Mouse (Mus musculus) neural tube, embryonic 11.5 days (tissue): ENCODE measurements around the gene Ppp3r2. TPM values are rescaled to one million over a fixed set of nuclear protein-coding genes. Genes with fewer than 3 reads are reported as not detected.

Experiments used
- ATAC-seq: fragments of 200-750 bp; cut with Nextera tagmentation; 2 replicates; pipeline ENCODE4 v1.8.0; 2017; ENCODE audit warnings: moderate number of reproducible peaks, mild to moderate bottlenecking, moderate TSS enrichment, moderate library complexity; ENCODE audit not compliant: insufficient read depth, low FRiP score, low TSS enrichment
- DNase-seq: peaks from one replicate; pipeline ENCODE4 v3.0.0-alpha.2; 2015; ENCODE audit warnings: low spot score
- H3K27ac ChIP-seq: fragments of 300-500 bp; sonication (generic); 2 replicates; pipeline ENCODE4 v1.5.1; 2014; ENCODE audit warnings: low read depth, mild to moderate bottlenecking, low read length
- H3K27me3 ChIP-seq: fragments of 300-500 bp; sonication (generic); 2 replicates; pipeline ENCODE4 v1.6.1; 2014; ENCODE audit warnings: mild to moderate bottlenecking, low read length, mixed read lengths; ENCODE audit not compliant: control insufficient read depth, insufficient read depth
- H3K36me3 ChIP-seq: fragments of 300-500 bp; sonication (generic); 2 replicates; pipeline ENCODE4 v1.6.1; 2014; ENCODE audit warnings: mild to moderate bottlenecking, low read length, moderate library complexity, mixed read lengths; ENCODE audit not compliant: control insufficient read depth, insufficient read depth
- H3K4me1 ChIP-seq: fragments of 300-500 bp; sonication (generic); 2 replicates; pipeline ENCODE4 v1.6.1; 2014; ENCODE audit warnings: low read length, mixed read lengths; ENCODE audit not compliant: control insufficient read depth, insufficient read depth
- H3K4me2 ChIP-seq: fragments of 300-500 bp; sonication (generic); 2 replicates; pipeline ENCODE4 v1.6.1; 2014; ENCODE audit warnings: low read depth, mild to moderate bottlenecking, moderate library complexity
- H3K4me3 ChIP-seq: fragments of 300-500 bp; sonication (generic); 2 replicates; pipeline ENCODE4 v1.5.1; 2014; ENCODE audit warnings: low read depth, low read length
- H3K9ac ChIP-seq: fragments of 300-500 bp; sonication (generic); 2 replicates; pipeline ENCODE4 v1.6.1; 2014; ENCODE audit warnings: mild to moderate bottlenecking, low read length
- H3K9me3 ChIP-seq: fragments of 300-500 bp; sonication (generic); 2 replicates; pipeline ENCODE4 v1.6.1; 2016; ENCODE audit warnings: low read length; ENCODE audit not compliant: control insufficient read depth
- WGBS: fragments of 180-500 bp; shearing (Covaris S2); extraction: QIAGEN DNeasy Blood & Tissue Kit; methylation state at CpG from one replicate; pipeline ENCODE4 v1.1.7; 2014; 5-methylcytosine and 5-hydroxymethylcytosine counted together
- polyA plus RNA-seq: library from polyadenylated mRNA; unstranded; fragments of >200 nt; fragmentation: Nextera tagmentation; extraction: Ambion mirVana; gene quantifications from 2 replicates; pipeline ENCODE4 v1.2.1, GENCODE M21; 2014

Gene Ppp3r2
- polyA plus RNA-seq, 1 experiment from 2014 or later = 0.12 TPM

- no peak overlapping the region for H3K9ac ChIP-seq
- H3K27me3 ChIP-seq = no peaks in the 10 kb centered on the region
- ATAC-seq (no peak), DNase-seq (no peak)
- WGBS = 91% methylated on average over 5 of the region's 5 CpGs
- no peak overlapping the region for H3K27ac ChIP-seq
- no peak overlapping the region for H3K4me3 ChIP-seq
- no peaks in the 10 kb centered on the region for H3K9me3 ChIP-seq
- no peak overlapping the region for H3K4me2 ChIP-seq
- no peaks in the 10 kb centered on the region for H3K4me1 ChIP-seq
- 0 out of 2 replicates have a peak, but pooled peaks cover 2% of the 10 kb centered on the region for H3K36me3 ChIP-seq
These were observed 17.0 kb downstream of the Ppp3r2 start for GRCm38 (mm10) chr4:49664850-49665249.

GRCm38 (mm10) chr4:49662231-49662630, 19.6 kb downstream of the Ppp3r2 start:
- H3K27ac ChIP-seq = no peak overlapping the region
- H3K36me3 ChIP-seq = 0 out of 2 replicates have a peak, but pooled peaks cover 2% of the 10 kb centered on the region
- no peaks in the 10 kb centered on the region for H3K9me3 ChIP-seq
- no peak overlapping the region for H3K9ac ChIP-seq
- H3K4me3 ChIP-seq = no peak overlapping the region
- no peak overlapping the region for H3K4me2 ChIP-seq
- H3K27me3 ChIP-seq = no peaks in the 10 kb centered on the region
- H3K4me1 ChIP-seq = no peaks in the 10 kb centered on the region
- DNase-seq (no peak), ATAC-seq (no peak)
- WGBS = 89% methylated on average over 4 of the region's 4 CpGs

- WGBS = 93% methylated on average over 9 of the region's 9 CpGs
- DNase-seq (no peak), ATAC-seq (no peak)
- H3K9ac ChIP-seq = no peak overlapping the region
- H3K4me3 ChIP-seq = no peak overlapping the region
- no peak overlapping the region for H3K27ac ChIP-seq
- H3K36me3 ChIP-seq = 0 out of 2 replicates have a peak, but pooled peaks cover 2% of the 10 kb centered on the region
- H3K27me3 ChIP-seq = no peaks in the 10 kb centered on the region
- no peaks in the 10 kb centered on the region for H3K9me3 ChIP-seq
- H3K4me2 ChIP-seq = no peak overlapping the region
- H3K4me1 ChIP-seq = no peaks in the 10 kb centered on the region
These were observed 20.2 kb downstream of the Ppp3r2 start for GRCm38 (mm10) chr4:49661664-49662063.

GRCm38 (mm10) chr4:49659421-49659820, 22.4 kb downstream of the Ppp3r2 start:
- Histone ChIP-seq H3K4me3 (no peak overlapping the region), H3K9me3 (no peaks in the 10 kb centered on the region), H3K27ac (no peak overlapping the region), H3K36me3 (peaks cover 5% of the 10 kb centered on the region; the same call in 1 of the 2 replicates), H3K4me1 (no peaks in the 10 kb centered on the region), H3K9ac (no peak overlapping the region), H3K27me3 (no peaks in the 10 kb centered on the region), H3K4me2 (no peak overlapping the region)
- no peak for ATAC-seq
- 100% methylated on average over 1 of the region's 1 CpGs for WGBS
- no peak for DNase-seq

DNA sequence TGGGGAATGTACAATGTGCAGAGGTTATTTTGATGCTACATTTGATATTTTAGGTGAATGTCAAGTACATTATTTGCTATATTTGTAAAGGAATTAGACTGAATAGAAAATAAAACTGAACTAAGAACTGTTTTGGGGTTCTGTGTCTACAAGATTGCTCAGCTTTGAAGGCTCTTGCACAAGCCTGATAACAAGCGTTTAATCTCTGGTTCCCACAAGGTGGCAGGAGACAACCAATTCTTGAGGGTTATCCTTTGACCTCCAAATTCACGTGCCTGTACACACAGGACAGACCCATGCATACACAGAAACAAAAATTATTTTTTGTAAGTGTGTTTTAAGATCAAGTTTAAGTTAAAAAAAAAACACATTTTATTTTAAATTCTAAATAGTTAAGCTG, 41.9 kb downstream of the Ppp3r2 start:
- Histone ChIP-seq H3K9ac (no peak overlapping the region), H3K4me1 (no peaks in the 10 kb centered on the region), H3K27me3 (no peaks in the 10 kb centered on the region), H3K4me2 (no peak overlapping the region), H3K4me3 (no peak overlapping the region), H3K9me3 (no peaks in the 10 kb centered on the region), H3K36me3 (peaks cover 2% of the 10 kb centered on the region; the same call in 1 of the 2 replicates), H3K27ac (no peak overlapping the region)
- ATAC-seq = no peak
- WGBS = 83% methylated on average over 2 of the region's 2 CpGs
- no peak for DNase-seq

GRCm38 (mm10) chr4:49637821-49638220, 44.0 kb downstream of the Ppp3r2 start:
- 94% methylated on average over 11 of the region's 11 CpGs for WGBS
- no peaks in the 10 kb centered on the region for H3K27me3 ChIP-seq
- ATAC-seq (no peak), DNase-seq (no peak)
- H3K4me3 ChIP-seq = no peak overlapping the region
- H3K36me3 ChIP-seq = peaks cover 2% of the 10 kb centered on the region; the same call in 1 of the 2 replicates
- H3K27ac ChIP-seq = no peak overlapping the region
- H3K9me3 ChIP-seq = no peaks in the 10 kb centered on the region
- no peaks in the 10 kb centered on the region; the same call in 1 of the 2 replicates for H3K4me1 ChIP-seq
- no peak overlapping the region for H3K4me2 ChIP-seq
- H3K9ac ChIP-seq = no peak overlapping the region

DNA sequence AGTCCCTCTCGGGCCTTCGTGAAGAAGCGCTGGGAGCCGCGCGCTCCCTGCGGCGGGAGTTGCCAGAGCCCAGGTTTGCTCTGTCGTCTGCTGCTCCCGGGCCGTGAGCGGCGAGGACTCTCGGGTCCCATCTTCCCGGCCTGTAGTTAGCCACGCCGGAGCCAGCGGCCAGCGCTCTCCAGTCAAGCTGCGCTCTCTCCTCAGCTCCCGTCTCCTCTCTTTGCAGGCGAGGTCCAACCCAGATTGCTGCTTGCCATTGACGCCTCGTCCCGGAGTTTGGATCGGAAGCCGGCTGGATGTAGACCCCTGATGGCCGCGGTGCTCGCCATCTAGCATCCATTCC, 49.7 kb downstream of the Ppp3r2 start:
- no peaks in the 10 kb centered on the region for H3K9me3 ChIP-seq
- WGBS = under 1% methylated on average over 30 of the region's 30 CpGs
- H3K4me1 ChIP-seq = no peaks in the 10 kb centered on the region; the same call in 1 of the 2 replicates
- H3K27me3 ChIP-seq = no peaks in the 10 kb centered on the region
- H3K9ac ChIP-seq = peak overlapping the region; percentile 86
- DNase-seq = no peak
- ATAC-seq = no peak
- H3K4me2 ChIP-seq = peak overlapping the region; percentile 92
- H3K27ac ChIP-seq = peak overlapping the region; percentile 76
- peak overlapping the region; percentile 78 for H3K4me3 ChIP-seq
- no peaks in the 10 kb centered on the region for H3K36me3 ChIP-seq

DNA sequence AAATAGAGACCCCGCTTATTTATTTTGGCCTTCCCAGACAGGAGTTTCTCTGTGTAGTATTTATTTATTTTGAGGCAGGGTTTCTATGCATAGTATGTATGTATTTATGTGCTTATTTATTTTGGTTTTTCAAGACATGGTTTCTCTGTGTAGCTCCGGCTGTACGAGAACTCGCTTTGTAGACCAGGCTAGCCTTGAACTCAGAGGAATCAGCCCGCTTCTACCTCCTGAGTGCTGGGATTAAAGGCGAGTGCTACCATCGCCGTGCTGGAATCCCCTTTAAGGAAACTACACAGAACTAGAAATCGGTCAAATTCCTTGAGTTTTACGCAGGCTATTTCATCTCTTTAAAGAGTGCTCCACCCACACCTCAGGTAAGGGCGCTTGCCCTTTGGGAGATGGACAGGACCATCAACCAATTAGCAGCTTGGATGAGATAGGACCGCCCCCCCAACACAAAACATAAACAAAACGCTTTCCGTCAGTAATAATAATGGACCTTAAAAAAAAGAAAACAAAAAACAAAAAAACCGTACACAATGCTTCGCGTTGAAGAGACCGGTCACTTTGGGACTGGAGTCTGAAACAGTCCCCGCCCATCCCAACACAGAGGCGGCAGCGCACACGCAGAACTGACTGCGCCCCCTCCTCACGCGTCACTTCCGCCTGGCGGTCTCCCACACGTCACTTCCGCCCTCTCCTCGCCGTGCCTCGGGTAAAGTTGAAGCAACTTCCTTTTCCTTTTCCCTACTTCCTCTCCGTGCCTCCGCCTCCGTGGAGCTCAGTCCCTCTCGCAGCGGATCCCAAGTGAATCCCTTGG, 50.3 kb downstream of the Ppp3r2 start, which contains the start of gene Rnf20:
Gene Rnf20 (plus strand): TSS at position 688 of the 820 bp plus-strand sequence.
- 4% methylated on average over 37 of the region's 37 CpGs for WGBS

DNA sequence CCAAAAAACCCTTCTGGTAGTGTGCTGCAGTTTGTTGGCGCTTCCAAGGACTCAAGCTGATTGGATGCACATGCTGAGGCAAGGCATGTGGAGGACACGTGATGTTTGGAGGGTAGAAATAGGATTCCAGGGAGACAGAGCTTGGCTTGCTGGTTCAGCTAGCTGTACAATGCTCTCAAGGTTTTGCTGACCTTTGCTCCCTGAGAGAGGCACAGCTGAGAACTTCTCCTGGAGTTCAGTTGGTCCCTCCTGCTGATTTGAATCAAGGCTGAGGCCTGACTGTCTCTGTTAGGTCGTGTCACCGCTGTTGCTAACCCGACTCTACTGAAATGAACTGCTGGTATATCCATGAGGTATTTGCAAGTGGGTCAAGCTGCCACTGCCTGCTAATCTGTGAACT, 52.9 kb downstream of the Ppp3r2 start:
- Histone ChIP-seq H3K4me2 (no peak overlapping the region), H3K36me3 (no peaks in the 10 kb centered on the region), H3K9ac (no peak overlapping the region), H3K27ac (no peak overlapping the region), H3K4me1 (no peaks in the 10 kb centered on the region; the same call in 1 of the 2 replicates), H3K4me3 (no peak overlapping the region), H3K27me3 (no peaks in the 10 kb centered on the region), H3K9me3 (no peaks in the 10 kb centered on the region)
- DNase-seq (no peak), ATAC-seq (no peak)
- WGBS = 84% methylated on average over 5 of the region's 5 CpGs

More for the DNA sequence above, 50.3 kb downstream of the Ppp3r2 start, which contains the start of gene Rnf20:
- Histone ChIP-seq H3K9me3 (no peaks in the 10 kb centered on the region), H3K4me3 (peak within 1 kb of the TSS; percentile 78), H3K4me2 (peak within 1 kb of the TSS; percentile 92), H3K4me1 (no peaks in the 10 kb centered on the region; the same call in 1 of the 2 replicates), H3K27ac (peak within 1 kb of the TSS; percentile 76), H3K27me3 (no peaks in the 10 kb centered on the region), H3K9ac (peak within 1 kb of the TSS; percentile 86), H3K36me3 (no peaks in the 10 kb centered on the region)
- DNase-seq (peak; percentile 96), ATAC-seq (peak; percentile 97)
